Mouse (Mus musculus) bone marrow macrophage, adult 2 months (primary cell): ENCODE results near the gene Abcd3.

Source experiments
- CTCF ChIP-seq: IDR thresholded peaks from 2 replicates; pipeline ENCODE4 v1.5.1; 2012; ENCODE audit warnings: low read depth, mild to moderate bottlenecking, low read length, moderate library complexity
- POLR2A ChIP-seq: IDR thresholded peaks from 2 replicates; pipeline ENCODE4 v1.6.1; 2012; ENCODE audit warnings: mild to moderate bottlenecking, low read depth, low read length, borderline replicate concordance

DNA sequence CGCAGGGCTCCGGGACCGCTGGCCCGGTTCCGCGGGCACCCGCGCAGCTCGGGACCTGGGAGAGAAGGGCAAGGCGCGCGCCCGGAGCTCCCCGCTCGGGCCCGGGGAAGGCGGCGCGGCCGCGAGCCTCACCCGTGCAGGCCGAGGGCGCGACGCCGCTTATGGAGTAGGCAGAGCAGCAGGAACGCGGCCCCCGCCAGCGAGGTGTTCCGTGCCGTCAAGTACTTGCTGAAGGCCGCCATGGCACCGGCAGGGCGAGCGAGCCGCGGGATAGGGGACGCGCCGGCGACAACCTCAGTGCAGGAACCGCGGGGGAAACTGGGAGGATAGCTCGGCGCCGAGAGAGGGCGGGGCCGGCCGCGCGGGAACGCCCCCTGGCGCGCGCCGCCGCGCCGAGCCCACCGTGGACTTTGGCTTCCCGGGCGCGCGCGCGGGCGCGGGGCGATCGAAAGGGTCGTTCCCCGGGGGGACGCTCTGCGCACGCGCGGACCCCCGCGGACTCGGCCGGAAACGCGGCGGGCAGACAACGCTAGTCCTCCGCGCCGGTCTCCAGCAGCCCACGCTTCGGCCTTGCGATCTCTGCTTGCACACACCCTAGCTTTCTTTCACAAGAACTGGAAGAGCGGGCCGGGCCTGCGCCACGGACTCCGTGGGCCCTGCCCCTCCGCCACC lies at the start of gene Abcd3:
- TF ChIP-seq CTCF (no peak), POLR2A (no peak)
